Mouse (Mus musculus) midbrain, embryonic 10.5 days (tissue): ENCODE measurements around the gene Wdr13. TPM values are rescaled to one million over a fixed set of nuclear protein-coding genes. Genes with fewer than 3 reads are reported as not detected.

Experiments
- DNase-seq: peaks from one replicate; pipeline ENCODE4 v3.0.0-alpha.2; 2017; ENCODE audit warnings: low spot score
- H3K27ac ChIP-seq: fragments of 300-500 bp; sonication (generic); replicated peaks from 2 replicates; pipeline ENCODE4 v1.5.1; 2016; ENCODE audit warnings: mild to moderate bottlenecking
- H3K27me3 ChIP-seq: fragments of 300-500 bp; sonication (generic); 2 replicates; pipeline ENCODE4 v1.6.1; 2016; ENCODE audit warnings: low read depth, mild to moderate bottlenecking; ENCODE audit not compliant: poor library complexity, severe bottlenecking
- H3K36me3 ChIP-seq: fragments of 300-500 bp; sonication (generic); 2 replicates; pipeline ENCODE4 v1.6.1; 2016; ENCODE audit warnings: mild to moderate bottlenecking, moderate library complexity
- H3K4me1 ChIP-seq: fragments of 300-500 bp; sonication (generic); 2 replicates; pipeline ENCODE4 v1.6.1; 2016
- H3K4me3 ChIP-seq: fragments of 300-500 bp; sonication (generic); 2 replicates; pipeline ENCODE4 v1.5.1; 2016; ENCODE audit warnings: mild to moderate bottlenecking, moderate library complexity
- H3K9me3 ChIP-seq: fragments of 300-500 bp; sonication (generic); replicated peaks from 2 replicates; pipeline ENCODE4 v1.6.1; 2016; ENCODE audit warnings: mild to moderate bottlenecking
- WGBS: fragments of 180-500 bp; shearing (Covaris S2); methylation state at CpG from one replicate; pipeline ENCODE4 v1.1.7; 2016; 5-methylcytosine and 5-hydroxymethylcytosine counted together
- polyA plus RNA-seq: library from polyadenylated mRNA; unstranded; fragments of >200 nt; fragmentation: Nextera tagmentation; extraction: Ambion mirVana; gene quantifications from 2 replicates; pipeline ENCODE4 v1.2.1, GENCODE M21; 2016

Gene Wdr13
- 22.8 and 32.2 TPM in 2 replicates for polyA plus RNA-seq

DNA sequence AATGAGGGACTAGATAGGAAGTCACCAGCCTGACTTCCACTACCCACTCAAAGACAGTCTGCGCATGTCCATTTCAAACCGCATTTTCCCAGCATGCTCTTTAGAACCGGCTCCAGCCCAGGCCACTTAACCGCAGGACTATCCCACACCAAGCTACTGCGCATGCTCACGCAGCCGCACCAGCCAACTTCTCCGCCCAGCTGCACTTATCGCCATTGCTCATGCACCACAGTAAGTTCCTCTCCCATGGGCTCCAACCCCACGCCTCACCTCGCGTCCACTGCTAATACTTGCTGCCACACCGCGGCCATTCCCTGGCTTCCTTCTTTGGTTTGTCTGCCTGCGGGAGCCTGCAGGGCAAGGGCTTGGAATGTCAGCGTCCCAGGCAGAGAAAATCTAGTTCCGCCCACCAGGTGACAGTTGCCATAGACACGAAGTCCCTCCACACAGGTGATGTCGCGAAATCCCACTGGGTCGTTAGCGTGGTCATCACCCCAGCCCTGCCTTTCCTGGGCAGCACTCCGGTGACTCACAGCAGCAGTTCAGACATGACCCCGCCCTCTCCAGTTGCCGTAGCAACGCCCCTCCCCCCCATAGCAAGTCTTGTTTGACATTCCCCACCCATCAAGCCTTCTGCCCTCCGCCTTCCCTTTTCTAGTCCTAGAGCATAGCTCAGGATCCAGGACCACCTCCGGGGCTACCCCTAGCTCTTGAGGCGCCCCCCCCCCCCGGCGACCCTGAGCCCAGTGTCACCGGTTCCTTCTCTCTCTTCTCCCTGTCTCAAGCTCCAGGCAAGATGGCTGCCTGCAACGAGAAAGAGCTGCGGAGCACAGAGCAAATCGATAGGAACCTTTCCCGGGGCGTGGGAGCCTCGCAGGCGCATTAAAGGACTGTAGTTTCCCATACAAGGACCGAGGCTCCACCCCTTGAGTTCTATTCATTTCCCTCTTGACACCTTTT lies at the start of gene Wdr13:
Gene Wdr13, minus strand, starts transcription at position 876 of the 960 bp plus-strand sequence.
- WGBS = 17% methylated on average over 38 of the region's 40 CpGs
- H3K36me3 ChIP-seq = peaks cover 29% of the 10 kb centered on the region

GRCm38 (mm10) chrX:8179646-8180045 lies 47.0 kb upstream of the Wdr13 start:
- 81% methylated on average over 5 of the region's 5 CpGs for WGBS

More for the DNA sequence above, at the start of gene Wdr13:
- peaks cover 5% of the 10 kb centered on the region for H3K4me1 ChIP-seq
- 0 out of 2 replicates have a peak, but pooled peaks cover 17% of the 10 kb centered on the region for H3K9me3 ChIP-seq
- DNase-seq = peak; percentile 86
- peak within 1 kb of the TSS; percentile 91 for H3K27ac ChIP-seq
- peak within 1 kb of the TSS; percentile 63 for H3K4me3 ChIP-seq
- no peaks in the 10 kb centered on the region for H3K27me3 ChIP-seq

GRCm38 (mm10) chrX:8178871-8179270 lies 46.2 kb upstream of the Wdr13 start:
- peaks cover 9% of the 10 kb centered on the region; the same call in 1 of the 2 replicates for H3K9me3 ChIP-seq
- 98% methylated on average over 2 of the region's 2 CpGs for WGBS

More at GRCm38 (mm10) chrX:8179646-8180045, 47.0 kb upstream of the Wdr13 start:
- no peak for DNase-seq
- H3K36me3 ChIP-seq = no peaks in the 10 kb centered on the region
- peaks cover 7% of the 10 kb centered on the region; the same call in 1 of the 2 replicates for H3K4me1 ChIP-seq
- peaks cover 9% of the 10 kb centered on the region; the same call in 1 of the 2 replicates for H3K9me3 ChIP-seq
- H3K27me3 ChIP-seq = no peaks in the 10 kb centered on the region
- H3K4me3 ChIP-seq = no peak overlapping the region
- H3K27ac ChIP-seq = no peak overlapping the region

GRCm38 (mm10) chrX:8175504-8176385 lies 43.1 kb upstream of the Wdr13 start, which contains the start of gene Tbc1d25:
Gene Tbc1d25 (minus strand): TSS chrX:8176181.
- Histone ChIP-seq H3K9me3 (peaks cover 9% of the 10 kb centered on the region; the same call in 1 of the 2 replicates), H3K27me3 (no peaks in the 10 kb centered on the region), H3K4me3 (peak within 1 kb of the TSS; percentile 65), H3K27ac (peak within 1 kb of the TSS; percentile 81), H3K4me1 (peaks cover 9% of the 10 kb centered on the region; the same call in 1 of the 2 replicates), H3K36me3 (no peaks in the 10 kb centered on the region)
- DNase-seq = peak; percentile 80
- 18% methylated on average over 56 of the region's 56 CpGs for WGBS

More at GRCm38 (mm10) chrX:8178871-8179270, 46.2 kb upstream of the Wdr13 start:
- no peak for DNase-seq
- Histone ChIP-seq H3K27me3 (no peaks in the 10 kb centered on the region), H3K4me1 (peaks cover 9% of the 10 kb centered on the region; the same call in 1 of the 2 replicates), H3K27ac (no peak overlapping the region), H3K4me3 (no peak overlapping the region), H3K36me3 (no peaks in the 10 kb centered on the region)

- Histone ChIP-seq H3K4me1 (peaks cover 9% of the 10 kb centered on the region; the same call in 1 of the 2 replicates), H3K9me3 (peaks cover 9% of the 10 kb centered on the region; the same call in 1 of the 2 replicates), H3K27ac (peak overlapping the region; percentile 81), H3K36me3 (no peaks in the 10 kb centered on the region), H3K4me3 (peak overlapping the region; percentile 65), H3K27me3 (no peaks in the 10 kb centered on the region)
- no peak for DNase-seq
- WGBS = 15% methylated on average over 4 of the region's 4 CpGs
These were observed 42.4 kb upstream of the Wdr13 start for GRCm38 (mm10) chrX:8175169-8175503.

- H3K27ac ChIP-seq = no peak overlapping the region
- no peaks in the 10 kb centered on the region for H3K4me1 ChIP-seq
- no peaks in the 10 kb centered on the region for H3K9me3 ChIP-seq
- 0 out of 2 replicates have a peak, but pooled peaks cover 3% of the 10 kb centered on the region for H3K36me3 ChIP-seq
- 94% methylated on average over 10 of the region's 10 CpGs for WGBS
- no peak overlapping the region for H3K4me3 ChIP-seq
- DNase-seq = no peak
- H3K27me3 ChIP-seq = no peaks in the 10 kb centered on the region
These were observed 35.3 kb upstream of the Wdr13 start for GRCm38 (mm10) chrX:8167716-8168647.

GRCm38 (mm10) chrX:8164471-8164870 lies 31.8 kb upstream of the Wdr13 start:
- 89% methylated on average over 4 of the region's 4 CpGs for WGBS
- Histone ChIP-seq H3K27me3 (no peaks in the 10 kb centered on the region), H3K9me3 (no peaks in the 10 kb centered on the region), H3K4me3 (no peak overlapping the region), H3K36me3 (0 out of 2 replicates have a peak, but pooled peaks cover 3% of the 10 kb centered on the region), H3K4me1 (no peaks in the 10 kb centered on the region), H3K27ac (no peak overlapping the region)
- DNase-seq = no peak

DNA sequence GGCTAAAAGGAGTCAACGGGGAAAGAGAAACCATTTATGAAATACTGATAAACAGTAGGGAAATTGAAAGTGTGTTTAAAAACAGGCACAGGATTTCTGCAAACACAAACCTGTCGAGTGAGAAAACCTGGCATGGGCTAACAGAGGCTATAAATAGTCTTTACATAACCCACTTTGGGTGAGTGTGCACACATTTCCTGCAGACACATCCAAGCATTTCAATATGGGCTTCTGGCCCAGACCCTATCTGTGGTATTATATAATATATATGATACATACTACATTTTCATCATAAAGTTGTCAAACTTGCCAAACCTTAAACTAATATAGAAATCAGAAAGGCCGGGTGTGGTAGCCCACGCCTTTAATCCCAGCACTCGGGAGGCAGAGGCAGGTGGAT lies 30.4 kb upstream of the Wdr13 start:
- no peak overlapping the region for H3K27ac ChIP-seq
- no peak overlapping the region for H3K4me3 ChIP-seq
- H3K36me3 ChIP-seq = no peaks in the 10 kb centered on the region
- no peaks in the 10 kb centered on the region for H3K27me3 ChIP-seq
- no peak for DNase-seq
- WGBS = 94% methylated on average over 5 of the region's 5 CpGs
- no peaks in the 10 kb centered on the region for H3K4me1 ChIP-seq
- no peaks in the 10 kb centered on the region for H3K9me3 ChIP-seq

- Histone ChIP-seq H3K4me3 (peak within 1 kb of the TSS; percentile 68), H3K27me3 (no peaks in the 10 kb centered on the region), H3K9me3 (peaks cover 8% of the 10 kb centered on the region; the same call in 1 of the 2 replicates), H3K4me1 (peaks cover 16% of the 10 kb centered on the region), H3K36me3 (peaks cover 38% of the 10 kb centered on the region), H3K27ac (peak within 1 kb of the TSS; percentile 97)
- 23% methylated on average over 64 of the region's 65 CpGs for WGBS
- peak; percentile 84 for DNase-seq
These were observed 12.7 kb upstream of the Wdr13 start, which contains the start of gene Rbm3 for GRCm38 (mm10) chrX:8145153-8145991. Gene Rbm3 (minus strand): TSS chrX:8145880.

GRCm38 (mm10) chrX:8143750-8144149 lies 11.1 kb upstream of the Wdr13 start:
- DNase-seq = no peak
- H3K4me1 ChIP-seq = peaks cover 16% of the 10 kb centered on the region
- WGBS = 88% methylated on average over 7 of the region's 7 CpGs
- H3K9me3 ChIP-seq = peaks cover 8% of the 10 kb centered on the region; the same call in 1 of the 2 replicates
- peak overlapping the region; percentile 68 for H3K4me3 ChIP-seq
- peak overlapping the region; percentile 97; the same call in 1 of the 2 replicates for H3K27ac ChIP-seq
- H3K27me3 ChIP-seq = no peaks in the 10 kb centered on the region
- H3K36me3 ChIP-seq = peaks cover 53% of the 10 kb centered on the region
